Mouse (Mus musculus) cerebellum, postnatal 14 days (tissue): ENCODE data around the gene Pigb.

ENCODE experiments used
- DNase-seq, 2 experiments: peaks; one replicate each; pipeline ENCODE4 v3.0.0; 2021; ENCODE audit warnings: mixed read lengths in 2 of 2

The Pigb gene

GRCm38 (mm10) chr9:73040080-73040479, at the start of gene Pigb:
TSS of gene Pigb (minus strand) at chr9:73040378.
- no peak for DNase-seq

GRCm38 (mm10) chr9:73089222-73089920, 49.2 kb upstream of the Pigb start:
- DNase-seq: no peak

GRCm38 (mm10) chr9:73087581-73087980, 47.4 kb upstream of the Pigb start:
- DNase-seq: no peak

- DNase-seq: peak in 1 of 2 experiments; percentile 28
These were observed 46.9 kb upstream of the Pigb start for GRCm38 (mm10) chr9:73087121-73087520.

GRCm38 (mm10) chr9:73085845-73086244, 45.7 kb upstream of the Pigb start:
- no peak for DNase-seq

- DNase-seq: peak; percentile 55 to 70
These were observed 43.8 kb upstream of the Pigb start for GRCm38 (mm10) chr9:73083956-73084355.

GRCm38 (mm10) chr9:73082291-73083000, 42.3 kb upstream of the Pigb start:
- DNase-seq: peak; percentile 85 to 89

GRCm38 (mm10) chr9:73079801-73080325, 39.7 kb upstream of the Pigb start:
- DNase-seq: peak in 1 of 2 experiments; percentile 21

GRCm38 (mm10) chr9:73079349-73079748, 39.2 kb upstream of the Pigb start:
- DNase-seq: peak in 1 of 2 experiments; percentile 3

GRCm38 (mm10) chr9:73073169-73073568, 33.0 kb upstream of the Pigb start:
- no peak for DNase-seq

GRCm38 (mm10) chr9:73072426-73072825, 32.2 kb upstream of the Pigb start:
- no peak for DNase-seq

GRCm38 (mm10) chr9:73070971-73071659, 30.9 kb upstream of the Pigb start:
- DNase-seq: no peak

GRCm38 (mm10) chr9:73068688-73069087, 28.5 kb upstream of the Pigb start:
- DNase-seq: no peak

GRCm38 (mm10) chr9:73068230-73068679, 28.1 kb upstream of the Pigb start:
- peak in 1 of 2 experiments; percentile 23 for DNase-seq

GRCm38 (mm10) chr9:73067086-73067485, 26.9 kb upstream of the Pigb start:
- DNase-seq: no peak

GRCm38 (mm10) chr9:73063621-73064290, 23.6 kb upstream of the Pigb start:
- no peak for DNase-seq

GRCm38 (mm10) chr9:73059224-73059623, 19.0 kb upstream of the Pigb start:
- DNase-seq: no peak

- DNase-seq: no peak
These were observed 15.3 kb upstream of the Pigb start for GRCm38 (mm10) chr9:73055441-73055911.

GRCm38 (mm10) chr9:73050606-73051005, 10.4 kb upstream of the Pigb start:
- DNase-seq: no peak

- DNase-seq: no peak
These were observed 9.7 kb upstream of the Pigb start for GRCm38 (mm10) chr9:73049833-73050232.

- no peak for DNase-seq
These were observed 8.7 kb upstream of the Pigb start for GRCm38 (mm10) chr9:73048927-73049326.

GRCm38 (mm10) chr9:73047906-73048305, 7.7 kb upstream of the Pigb start:
- no peak for DNase-seq

- DNase-seq: no peak
These were observed 5.5 kb upstream of the Pigb start for GRCm38 (mm10) chr9:73045711-73046110.
